Mouse (Mus musculus) embryonic stem cell, embryonic (primary cell): ENCODE measurements around the gene Dpm3.

Source experiments
- CTCF ChIA-PET, 4 experiments: fragments of 300-600 bp in 2 of 4; fragments of 350-600 bp in 2 of 4; sonication (Branson Sonifier 250); formaldehyde crosslinking; loops; one replicate each; lab custom pipeline; 2022; ENCODE audit warnings: inconsistent platforms in 2 of 4; lab: Charles Lee
- POLR2A ChIA-PET, 4 experiments: fragments of 300-600 bp in 2 of 4; fragments of 350-600 bp in 2 of 4; sonication (Branson Sonifier 250); formaldehyde crosslinking; loops; one replicate each; lab custom pipeline; 2022; ENCODE audit warnings: antibody characterized with exemption in 4 of 4, inconsistent platforms in 1 of 4; lab: Charles Lee

The Dpm3 gene

DNA sequence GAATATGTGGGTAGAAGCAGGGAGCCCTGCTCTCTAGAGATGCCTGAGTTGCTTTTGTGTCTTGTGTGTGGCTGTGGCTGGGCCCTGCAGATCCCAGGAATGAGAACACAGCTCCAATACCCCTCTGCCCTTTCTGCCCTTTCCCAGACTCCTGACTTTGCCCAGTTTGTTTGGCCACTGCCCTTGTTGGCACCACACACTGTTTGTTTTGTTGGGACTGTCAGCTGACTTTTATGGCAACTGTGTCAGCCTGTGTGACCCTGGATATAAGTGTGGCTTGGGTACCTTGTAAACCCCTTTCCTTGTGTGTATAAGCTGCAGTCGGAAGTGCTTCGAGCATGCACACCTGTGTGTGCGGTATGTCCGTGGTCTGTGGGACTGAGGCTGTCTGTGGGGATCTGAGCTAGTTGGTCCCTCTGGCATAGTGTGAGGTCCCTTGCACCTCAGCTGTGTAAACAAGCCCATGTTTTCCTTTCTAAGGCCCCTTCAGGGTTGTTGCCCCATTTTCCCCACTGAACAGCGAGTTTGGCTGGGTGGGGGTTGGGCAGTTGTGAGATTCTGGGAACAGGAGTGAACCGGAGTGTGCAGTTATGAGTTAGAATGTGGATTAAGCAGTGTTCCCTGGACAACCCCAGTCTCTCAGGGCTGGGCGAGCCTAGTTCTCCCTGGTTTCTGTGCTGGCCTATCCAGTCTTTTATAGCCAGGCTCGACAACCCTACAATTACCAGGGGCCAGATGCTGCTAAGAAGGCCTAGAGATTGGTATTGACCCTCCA, 46.6 kb downstream of the Dpm3 start:
- POLR2A ChIA-PET, result interaction anchor here in 3 of 4 experiments (0.7 to 1.5 kb wide), 6 partner anchors 11 to 181 kb away, joined by 3 to 4 read pairs (median 3); partner anchors contain the start of gene Adam15 (in 1 of the 3)
- CTCF ChIA-PET, result interaction anchor here (0.6 to 2.7 kb wide), 14 partner anchors 9 to 187 kb away, joined by 3 to 12 read pairs (median 4); partner anchors contain the start of genes Krtcap2 (in 1 of the 4) and Trim46 (in 1 of the 4)

GRCm38 (mm10) chr3:89308089-89308488, 48.9 kb downstream of the Dpm3 start:
- CTCF ChIA-PET, result interaction anchor here (0.5 to 1.8 kb wide), 70 partner anchors 8 to 656 kb away, joined by 3 to 31 read pairs (median 4); partner anchors contain the start of genes Efna3 (in 3 of the 4), Efna4 (in 2 of the 4), Krtcap2 (in 2 of the 4) and Trim46 (in 2 of the 4)
- POLR2A ChIA-PET, result interaction anchor here in 3 of 4 experiments (0.8 to 1.8 kb wide), 22 partner anchors 9 to 271 kb away, joined by 3 to 9 read pairs (median 5); partner anchors contain the start of genes Efna3 (in 3 of the 3), Efna1 (in 2 of the 3), Cks1b (in 1 of the 3) and Krtcap2 (in 1 of the 3)

GRCm38 (mm10) chr3:89314340-89314739, 55.2 kb downstream of the Dpm3 start:
- POLR2A ChIA-PET, result interaction anchor here in 1 of 4 experiments (0.6 kb wide), 1 partner anchor 12 kb away, joined by 3 read pairs; no protein-coding TSS in a partner anchor
- CTCF ChIA-PET, result no interaction called here

GRCm38 (mm10) chr3:89314791-89315190, 55.6 kb downstream of the Dpm3 start:
- ChIA-PET CTCF (interaction anchor here (0.5 to 3.2 kb wide), 16 partner anchors 9 to 802 kb away, joined by 3 to 61 read pairs (median 4); partner anchors contain the start of genes Adam15 (in 1 of the 4), Efna4 (in 1 of the 4), Krtcap2 (in 1 of the 4) and Pbxip1 (in 1 of the 4)), POLR2A (interaction anchor here in 2 of 4 experiments (0.5 to 1.6 kb wide), 5 partner anchors 12 to 188 kb away, joined by 3 to 5 read pairs (median 3); no protein-coding TSS in a partner anchor)

DNA sequence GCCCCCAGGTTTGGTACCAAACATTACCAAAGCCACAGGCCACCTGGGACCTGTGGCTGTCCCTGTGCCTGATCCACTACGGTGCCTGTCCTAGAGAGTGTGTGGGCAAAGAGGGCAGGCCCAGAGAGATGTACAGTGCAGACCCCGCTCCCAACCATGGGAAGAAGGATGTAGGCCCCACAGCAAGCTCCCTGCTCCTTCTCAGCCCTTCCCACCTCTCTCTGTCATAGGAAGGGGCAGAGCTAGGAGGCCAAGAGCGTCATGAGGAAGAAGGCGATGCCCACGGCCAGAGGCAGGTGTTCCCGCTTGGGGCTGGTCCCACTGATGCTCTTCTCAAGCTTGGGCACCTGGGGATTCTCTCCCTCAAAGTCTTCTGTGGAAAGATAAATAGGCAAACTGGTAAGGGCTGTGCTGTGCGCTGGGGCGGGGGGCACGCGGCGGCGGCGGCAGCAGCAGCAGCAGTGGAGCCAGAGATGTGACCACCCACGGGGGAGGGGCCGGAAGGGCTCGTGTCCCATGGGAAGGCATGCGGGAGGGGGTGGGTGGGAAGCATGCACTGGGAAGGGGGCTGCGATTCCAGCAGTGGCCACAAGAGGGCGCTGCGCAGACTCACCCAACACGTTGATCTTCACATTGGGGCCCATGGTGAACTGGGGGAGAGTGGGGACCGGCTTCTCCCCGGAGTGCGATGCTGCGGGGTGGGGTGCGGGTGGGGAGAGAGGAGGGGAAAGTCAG, 56.2 kb downstream of the Dpm3 start:
- ChIA-PET POLR2A (interaction anchor here in 2 of 4 experiments (0.5 to 1.6 kb wide), 7 partner anchors 13 to 264 kb away, joined by 3 to 5 read pairs (median 3); partner anchors contain the start of gene Scamp3 (in 1 of the 2)), CTCF (interaction anchor here (0.5 to 3.2 kb wide), 19 partner anchors 10 to 803 kb away, joined by 3 to 61 read pairs (median 4); partner anchors contain the start of genes Adam15 (in 1 of the 4), Efna4 (in 1 of the 4), Krtcap2 (in 1 of the 4) and Pbxip1 (in 1 of the 4))

DNA sequence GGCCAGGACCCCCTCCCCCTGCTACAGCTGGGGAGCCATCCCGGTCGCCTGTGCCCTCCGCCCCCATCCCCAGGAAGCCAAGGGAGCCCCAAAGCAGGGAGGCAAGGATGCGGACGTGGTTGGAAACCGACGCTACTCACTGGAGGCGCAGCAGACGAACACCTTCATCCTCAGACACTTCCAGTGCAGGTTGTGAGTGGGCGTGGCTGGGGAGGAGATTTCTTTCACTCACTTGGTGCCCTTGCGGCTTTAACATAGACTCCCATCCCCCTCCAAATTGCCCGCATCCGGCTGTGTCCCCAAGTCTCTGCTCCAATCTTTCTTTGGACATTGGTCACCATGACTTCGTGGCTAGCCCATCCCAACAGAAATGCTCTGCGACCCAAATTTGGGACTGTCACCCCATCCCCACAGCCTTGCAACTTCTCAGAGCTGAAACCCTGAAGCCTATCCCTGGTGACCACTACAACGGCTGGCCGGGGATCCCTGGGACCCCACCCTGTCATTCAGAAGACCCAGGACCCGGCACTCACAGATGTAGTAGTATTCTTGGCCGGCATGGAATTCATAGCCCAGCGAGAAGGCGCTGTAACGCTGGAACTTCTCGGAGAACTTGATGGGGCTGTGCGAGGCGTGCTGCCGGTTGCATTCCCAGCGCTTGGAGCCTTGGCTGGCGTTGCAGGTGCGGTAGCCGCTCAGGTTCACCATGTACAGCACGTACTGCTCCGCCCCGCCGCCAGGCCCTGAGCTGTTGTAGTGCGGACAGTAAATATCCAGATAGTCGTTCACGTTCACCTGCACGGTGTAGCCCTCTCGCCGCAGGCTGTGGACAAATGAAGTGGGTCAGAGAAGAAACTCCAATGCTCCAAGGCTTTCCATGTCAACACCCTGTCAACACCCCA, 57.0 kb downstream of the Dpm3 start:
- ChIA-PET CTCF (interaction anchor here (0.6 to 3.6 kb wide), 56 partner anchors 8 to 196 kb away, joined by 3 to 61 read pairs (median 5); partner anchors contain the start of genes Adam15 (in 2 of the 4), Efna4 (in 2 of the 4), Krtcap2 (in 2 of the 4) and Cks1b (in 1 of the 4)), POLR2A (interaction anchor here in 3 of 4 experiments (0.6 to 3.4 kb wide), 30 partner anchors 8 to 1055 kb away, joined by 3 to 21 read pairs (median 3); partner anchors contain the start of genes Efna4 (in 1 of the 3), Flad1 (in 1 of the 3), Pygo2 (in 1 of the 3) and Scamp3 (in 1 of the 3))
